Mouse (Mus musculus) lung, embryonic 14.5 days (tissue): ENCODE measurements around the gene Ppp1r13l. TPM values are rescaled to one million over a fixed set of nuclear protein-coding genes. Genes with fewer than 3 reads are reported as not detected.
A peak's percentile ranks its signal among the peaks of the same experiment; 100 is the strongest.

ENCODE experiments used
- ATAC-seq: fragments of 200-750 bp; cut with Nextera tagmentation; 2 replicates; pipeline ENCODE4 v1.8.0; 2017; ENCODE audit warnings: mild to moderate bottlenecking, moderate TSS enrichment, moderate library complexity; ENCODE audit not compliant: insufficient read depth
- DNase-seq: peaks from one replicate; pipeline ENCODE4 v3.0.0-alpha.2; 2015
- H3K27ac ChIP-seq: fragments of 300-500 bp; sonication (generic); 2 replicates; pipeline ENCODE4 v1.5.1; 2014; ENCODE audit warnings: low read depth, mild to moderate bottlenecking, moderate library complexity
- H3K27me3 ChIP-seq: fragments of 300-500 bp; sonication (generic); 2 replicates; pipeline ENCODE4 v1.6.1; 2014; ENCODE audit warnings: low read length, control low read depth; ENCODE audit not compliant: insufficient read depth
- H3K36me3 ChIP-seq: fragments of 300-500 bp; sonication (generic); 2 replicates; pipeline ENCODE4 v1.6.1; 2014; ENCODE audit warnings: control low read depth; ENCODE audit not compliant: insufficient read depth
- H3K4me1 ChIP-seq: fragments of 300-500 bp; sonication (generic); 2 replicates; pipeline ENCODE4 v1.6.1; 2014; ENCODE audit warnings: antibody characterized with exemption, control low read depth; ENCODE audit not compliant: insufficient read depth
- H3K4me2 ChIP-seq: fragments of 300-500 bp; sonication (generic); 2 replicates; pipeline ENCODE4 v1.6.1; 2014; ENCODE audit warnings: mild to moderate bottlenecking
- H3K4me3 ChIP-seq: fragments of 300-500 bp; sonication (generic); 2 replicates; pipeline ENCODE4 v1.5.1; 2014; ENCODE audit warnings: low read depth, low read length
- H3K9ac ChIP-seq: fragments of 300-500 bp; sonication (generic); 2 replicates; pipeline ENCODE4 v1.6.1; 2014
- H3K9me3 ChIP-seq: fragments of 300-500 bp; sonication (generic); 2 replicates; pipeline ENCODE4 v1.6.1; 2016; ENCODE audit warnings: low read depth, low read length, control low read depth
- CTCF ChIP-seq: IDR thresholded peaks from 2 replicates; pipeline ENCODE4 v1.5.1; 2016; ENCODE audit warnings: antibody characterized with exemption, low read depth
- WGBS: fragments of 180-500 bp; shearing (Covaris S2); extraction: QIAGEN DNeasy Blood & Tissue Kit; methylation state at CpG from one replicate; pipeline ENCODE4 v1.1.7; 2014; 5-methylcytosine and 5-hydroxymethylcytosine counted together
- polyA plus RNA-seq: library from polyadenylated mRNA; unstranded; fragments of >200 nt; fragmentation: Nextera tagmentation; extraction: Ambion mirVana; gene quantifications from 2 replicates; pipeline ENCODE4 v1.2.1, GENCODE M21; 2014

Ppp1r13l gene
- polyA plus RNA-seq, 1 experiment from 2014 or later: 5.4 TPM

DNA sequence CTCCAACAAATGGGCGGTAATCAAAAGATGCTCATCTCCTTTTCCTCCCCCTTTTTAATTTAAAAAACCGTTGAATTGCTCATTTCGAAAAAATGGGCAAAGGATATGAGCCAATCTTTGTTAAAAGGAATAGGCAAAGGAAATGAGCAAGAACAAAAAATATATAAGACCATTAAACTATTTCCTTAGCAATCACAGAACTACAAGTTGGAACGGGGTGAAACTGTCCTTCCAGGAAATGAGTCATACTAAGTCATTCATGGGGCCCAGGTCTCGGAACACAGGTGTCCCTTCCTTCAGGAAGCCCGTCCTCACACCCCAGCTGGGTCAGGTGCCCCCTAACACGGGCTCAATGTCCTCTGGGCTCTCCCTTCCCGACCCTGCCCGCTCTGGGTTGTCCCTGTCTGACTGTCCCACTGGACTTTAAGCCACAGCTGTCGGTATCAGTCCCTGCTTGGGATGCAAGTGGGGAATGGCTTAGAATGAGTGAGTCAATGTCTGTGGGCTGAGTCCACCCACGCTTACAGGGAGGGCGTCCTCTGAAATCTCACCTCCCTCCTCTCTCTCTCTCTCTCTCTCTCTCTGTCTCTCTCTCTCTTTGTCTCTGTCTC lies 15.2 kb upstream of the Ppp1r13l start, which contains the start of gene Ercc1:
Gene Ercc1, plus strand, starts transcription at position 542 of the 611 bp plus-strand sequence.
- H3K27ac ChIP-seq: peak within 1 kb of the TSS; percentile 88; the same call in 1 of the 2 replicates
- peak within 1 kb of the TSS; percentile 70 for H3K4me3 ChIP-seq
- no peak for TF ChIP-seq CTCF
- H3K9ac ChIP-seq: peak within 1 kb of the TSS; percentile 70
- 23% methylated on average over 12 of the region's 12 CpGs for WGBS
- no peaks in the 10 kb centered on the region for H3K9me3 ChIP-seq
- H3K27me3 ChIP-seq: peaks cover 12% of the 10 kb centered on the region
- ATAC-seq (no peak), DNase-seq (no peak)
- no peaks in the 10 kb centered on the region; the same call in 1 of the 2 replicates for H3K4me1 ChIP-seq
- H3K36me3 ChIP-seq: peaks cover 13% of the 10 kb centered on the region
- peak within 1 kb of the TSS; percentile 83 for H3K4me2 ChIP-seq

- H3K27me3 ChIP-seq: peaks cover 12% of the 10 kb centered on the region
- peak overlapping the region; percentile 70 for H3K4me3 ChIP-seq
- no peaks in the 10 kb centered on the region; the same call in 1 of the 2 replicates for H3K4me1 ChIP-seq
- 0 out of 2 replicates have a peak, but pooled peaks have one; percentile 2 for TF ChIP-seq CTCF
- WGBS: under 1% methylated on average over 31 of the region's 31 CpGs
- H3K9me3 ChIP-seq: no peaks in the 10 kb centered on the region
- peak overlapping the region; percentile 70 for H3K9ac ChIP-seq
- DNase-seq: peak; percentile 97
- peak overlapping the region; percentile 88; the same call in 1 of the 2 replicates for H3K27ac ChIP-seq
- peak overlapping the region; percentile 83 for H3K4me2 ChIP-seq
- peaks cover 19% of the 10 kb centered on the region for H3K36me3 ChIP-seq
- ATAC-seq: peak; percentile 89
These were observed 14.5 kb upstream of the Ppp1r13l start for GRCm38 (mm10) chr7:19344938-19345471.

DNA sequence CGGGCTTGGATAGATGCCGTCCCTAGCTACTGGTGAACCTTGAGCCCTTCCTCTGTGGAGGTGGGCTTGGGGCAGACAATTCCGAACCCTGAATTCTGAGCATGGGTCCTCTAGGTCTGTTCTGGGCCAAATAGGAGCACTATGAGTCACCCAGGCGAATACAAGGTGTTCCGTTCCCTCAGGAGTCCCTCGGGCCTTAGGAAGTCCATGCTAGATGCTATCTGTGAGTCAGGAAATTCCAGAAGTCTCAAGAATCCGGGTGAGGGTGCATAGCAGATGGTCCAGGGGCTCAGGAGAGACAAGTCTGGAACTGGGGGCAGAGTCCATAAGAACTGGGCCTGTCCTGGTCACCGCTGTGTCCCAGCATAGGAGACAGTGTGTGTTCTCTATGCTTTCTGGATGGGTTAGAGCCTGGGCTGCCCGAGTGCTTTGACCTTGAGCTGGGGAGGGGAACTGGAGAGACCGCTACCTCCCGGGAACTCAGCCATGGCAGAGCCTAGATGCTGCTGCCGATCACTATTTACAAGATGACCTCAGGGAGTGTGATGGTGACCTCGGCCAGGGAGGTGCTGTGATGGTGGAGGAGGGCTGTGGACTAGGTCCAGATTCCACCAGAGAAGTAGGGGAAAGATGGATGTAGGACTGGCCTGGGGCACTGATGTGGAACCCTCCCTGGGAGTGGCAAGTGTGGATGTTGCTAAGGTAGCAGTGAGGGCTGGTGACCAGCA lies 10.2 kb upstream of the Ppp1r13l start:
- H3K27me3 ChIP-seq: no peaks in the 10 kb centered on the region
- H3K9me3 ChIP-seq: no peaks in the 10 kb centered on the region
- no peak overlapping the region for H3K4me2 ChIP-seq
- H3K9ac ChIP-seq: no peak overlapping the region
- H3K4me1 ChIP-seq: no peaks in the 10 kb centered on the region
- no peak for ATAC-seq
- no peak overlapping the region for H3K27ac ChIP-seq
- no peak for TF ChIP-seq CTCF
- no peak overlapping the region for H3K4me3 ChIP-seq
- 82% methylated on average over 13 of the region's 13 CpGs for WGBS
- no peak for DNase-seq
- H3K36me3 ChIP-seq: peaks cover 52% of the 10 kb centered on the region

- H3K4me2 ChIP-seq: no peak overlapping the region
- TF ChIP-seq CTCF: no peak
- H3K9ac ChIP-seq: no peak overlapping the region
- ATAC-seq: no peak
- 88% methylated on average over 8 of the region's 8 CpGs for WGBS
- H3K9me3 ChIP-seq: no peaks in the 10 kb centered on the region
- no peaks in the 10 kb centered on the region for H3K27me3 ChIP-seq
- H3K27ac ChIP-seq: no peak overlapping the region
- H3K4me3 ChIP-seq: no peak overlapping the region
- no peaks in the 10 kb centered on the region for H3K4me1 ChIP-seq
- H3K36me3 ChIP-seq: peaks cover 61% of the 10 kb centered on the region
- DNase-seq: no peak
These were observed 9.3 kb upstream of the Ppp1r13l start for GRCm38 (mm10) chr7:19350221-19350620.

GRCm38 (mm10) chr7:19354991-19355390 lies 4.6 kb upstream of the Ppp1r13l start:
- no peak overlapping the region for H3K9ac ChIP-seq
- H3K27me3 ChIP-seq: no peaks in the 10 kb centered on the region
- WGBS: 84% methylated on average over 5 of the region's 5 CpGs
- no peaks in the 10 kb centered on the region for H3K4me1 ChIP-seq
- no peak overlapping the region for H3K4me3 ChIP-seq
- H3K4me2 ChIP-seq: no peak overlapping the region
- no peaks in the 10 kb centered on the region for H3K9me3 ChIP-seq
- H3K36me3 ChIP-seq: peaks cover 67% of the 10 kb centered on the region
- TF ChIP-seq CTCF: no peak
- no peak overlapping the region for H3K27ac ChIP-seq
- DNase-seq (no peak), ATAC-seq (no peak)

- no peak for DNase-seq
- no peak overlapping the region for H3K4me3 ChIP-seq
- no peak overlapping the region for H3K4me2 ChIP-seq
- WGBS: 74% methylated on average over 10 of the region's 10 CpGs
- no peaks in the 10 kb centered on the region for H3K27me3 ChIP-seq
- H3K4me1 ChIP-seq: no peaks in the 10 kb centered on the region
- H3K9me3 ChIP-seq: no peaks in the 10 kb centered on the region
- no peak overlapping the region for H3K27ac ChIP-seq
- TF ChIP-seq CTCF: no peak
- H3K9ac ChIP-seq: no peak overlapping the region
- H3K36me3 ChIP-seq: peaks cover 57% of the 10 kb centered on the region
- ATAC-seq: no peak
These were observed 3.2 kb upstream of the Ppp1r13l start for GRCm38 (mm10) chr7:19356311-19356710.
